Mouse (Mus musculus) gastrocnemius, postnatal 4 days (tissue): ENCODE measurements around the gene Mfsd10. TPM values are rescaled to one million over a fixed set of nuclear protein-coding genes. Genes with fewer than 3 reads are reported as not detected.
"Not testable (repeated sequence)": the region's sequence is repeated elsewhere in the genome, so short reads cannot be mapped to it uniquely, and the experiment has no call there.

ENCODE experiments used
- DNase-seq, 2 experiments: peaks; one replicate each; pipeline ENCODE4 v3.0.0; 2021 to 2022; ENCODE audit warnings: low spot score in 2 of 2, mixed read lengths in 2 of 2
- total RNA-seq, 2 experiments: library from RNA; stranded (reverse); gene quantifications; 2 replicates each; pipeline ENCODE4 v1.2.3; 2021

The Mfsd10 gene
- total RNA-seq, 2 experiments from 2014 or later, result 30.7 to 31.8 TPM

- no peak for DNase-seq
Observed at GRCm38 (mm10) chr5:34608226-34608625, 28.8 kb downstream of the Mfsd10 start.

GRCm38 (mm10) chr5:34607100-34607880, 29.7 kb downstream of the Mfsd10 start:
- no peak for DNase-seq

GRCm38 (mm10) chr5:34604576-34604975, 32.4 kb downstream of the Mfsd10 start:
- DNase-seq, result no peak

GRCm38 (mm10) chr5:34593202-34593727, 43.7 kb downstream of the Mfsd10 start:
- no peak for DNase-seq

GRCm38 (mm10) chr5:34592666-34593065, 44.3 kb downstream of the Mfsd10 start:
- DNase-seq, result no peak

GRCm38 (mm10) chr5:34592224-34592623, 44.8 kb downstream of the Mfsd10 start:
- not testable (repeated sequence) for DNase-seq

- DNase-seq, result no peak
Observed at GRCm38 (mm10) chr5:34591388-34592004, 45.5 kb downstream of the Mfsd10 start.

GRCm38 (mm10) chr5:34590702-34591101, 46.3 kb downstream of the Mfsd10 start:
- no peak for DNase-seq

- DNase-seq, result no peak
Observed at GRCm38 (mm10) chr5:34590059-34590458, 47.0 kb downstream of the Mfsd10 start.

- DNase-seq, result no peak
Observed at GRCm38 (mm10) chr5:34587881-34588280, 49.1 kb downstream of the Mfsd10 start.

- DNase-seq, result no peak
Observed at GRCm38 (mm10) chr5:34585216-34585615, 51.8 kb downstream of the Mfsd10 start.

Other genes starting within 250 kb of the Mfsd10 start
- gene Tnip2, start 123.2 kb downstream of the Mfsd10 start, total RNA-seq, result 10 to 100 TPM in 1 of 2 experiments, 1 to 10 TPM in 1; 9.8 to 10.1 TPM
- gene Sh3bp2, start 111.4 kb downstream of the Mfsd10 start, total RNA-seq, result 1 to 10 TPM; 4.9 to 5.4 TPM
- gene Add1, start 63.5 kb downstream of the Mfsd10 start, total RNA-seq, result 100 to 1,000 TPM; 174 to 180 TPM
- gene Nop14, start 22.9 kb upstream of the Mfsd10 start, total RNA-seq, result 10 to 100 TPM; 17.3 to 18.5 TPM
- 1 to 10 TPM; 1.9 to 3.0 TPM for gene Grk4, start 23.2 kb upstream of the Mfsd10 start, total RNA-seq
- gene Htt, start 124.5 kb upstream of the Mfsd10 start, total RNA-seq, result 10 to 100 TPM; 19.5 to 20.1 TPM